Mouse (Mus musculus) right cerebral cortex, postnatal 25 days (tissue): ENCODE data around the gene Cnpy1.

ENCODE experiments used
- DNase-seq: peaks from one replicate; pipeline ENCODE4 v3.0.0; 2022

The Cnpy1 gene

DNA sequence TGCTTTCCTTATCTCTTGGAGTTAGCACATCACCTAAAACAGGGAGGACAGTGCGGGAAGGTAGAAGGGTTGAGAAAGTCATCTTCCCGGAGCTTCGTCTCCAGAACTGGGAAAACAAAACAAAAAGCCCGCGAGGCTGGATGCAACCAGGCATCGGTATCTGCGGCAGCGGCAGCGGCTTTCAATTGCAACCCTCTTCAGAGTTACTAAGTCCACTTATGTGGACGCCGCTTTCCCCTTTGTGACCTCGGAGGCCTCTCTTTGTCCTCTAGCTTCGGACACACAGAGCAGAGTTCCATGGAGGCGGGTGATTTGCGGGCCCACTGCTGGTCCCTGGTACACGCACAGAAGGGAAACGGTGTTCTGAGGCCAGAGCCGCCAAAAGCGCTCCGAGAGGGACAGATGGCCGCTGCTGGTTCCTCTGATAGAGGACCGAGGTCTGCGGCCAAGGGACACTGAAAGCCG is 83.6 kb downstream of the Cnpy1 start:
- DNase-seq: no peak

DNA sequence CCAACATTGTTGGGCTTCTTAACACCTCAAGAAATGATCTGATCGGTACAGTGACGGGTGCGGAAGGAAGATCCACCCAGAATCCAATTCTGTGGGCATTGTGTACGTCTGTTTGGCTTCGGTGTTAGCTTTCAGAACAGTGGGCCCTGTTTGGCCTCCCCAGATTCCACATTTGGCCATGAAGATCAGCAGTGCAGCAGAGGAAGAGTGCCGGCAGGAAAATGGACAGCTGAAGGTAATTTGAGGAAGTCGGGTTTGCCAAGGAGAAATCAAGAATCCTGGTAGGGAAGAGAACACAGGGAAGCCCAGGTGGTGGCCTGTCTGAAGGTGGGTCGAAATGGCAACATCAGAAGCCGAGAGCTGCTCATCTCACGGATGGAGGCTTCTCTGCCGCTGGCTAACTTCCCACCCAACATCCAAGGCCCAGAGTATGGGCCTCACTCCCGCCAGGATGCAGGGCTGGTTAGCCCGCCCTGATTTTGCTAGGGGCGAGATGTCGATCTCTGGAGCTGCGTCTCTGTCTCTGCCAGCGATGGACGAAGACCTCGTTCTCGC is 84.1 kb downstream of the Cnpy1 start:
- DNase-seq: no peak

DNA sequence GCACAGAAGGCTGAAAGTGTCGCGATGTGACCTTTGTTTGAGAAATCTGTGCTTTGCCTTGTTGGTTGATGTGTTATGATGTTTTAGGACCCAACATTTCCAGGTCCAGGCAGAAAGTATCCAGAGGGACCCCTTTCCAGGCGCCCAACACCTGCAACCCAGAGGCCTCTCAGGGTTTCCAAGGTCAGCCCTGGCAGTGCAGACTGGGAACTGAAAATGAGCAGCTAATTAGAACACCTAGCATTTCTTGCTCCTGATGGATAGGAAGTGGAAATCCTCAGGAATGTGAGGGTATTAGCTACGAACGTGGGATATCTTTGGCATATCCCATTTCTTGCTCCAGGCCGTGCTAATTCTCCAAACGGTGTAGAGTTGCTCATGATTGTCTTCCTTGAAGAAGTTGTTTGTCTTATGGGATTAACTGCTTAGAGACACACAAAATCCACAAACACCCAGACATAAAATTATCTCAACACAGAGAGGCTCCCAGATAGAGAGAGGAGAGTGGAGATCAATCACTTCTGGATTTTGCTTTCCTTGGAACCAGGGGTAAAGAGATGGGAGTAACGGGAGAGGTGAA is 85.6 kb downstream of the Cnpy1 start:
- no peak for DNase-seq

DNA sequence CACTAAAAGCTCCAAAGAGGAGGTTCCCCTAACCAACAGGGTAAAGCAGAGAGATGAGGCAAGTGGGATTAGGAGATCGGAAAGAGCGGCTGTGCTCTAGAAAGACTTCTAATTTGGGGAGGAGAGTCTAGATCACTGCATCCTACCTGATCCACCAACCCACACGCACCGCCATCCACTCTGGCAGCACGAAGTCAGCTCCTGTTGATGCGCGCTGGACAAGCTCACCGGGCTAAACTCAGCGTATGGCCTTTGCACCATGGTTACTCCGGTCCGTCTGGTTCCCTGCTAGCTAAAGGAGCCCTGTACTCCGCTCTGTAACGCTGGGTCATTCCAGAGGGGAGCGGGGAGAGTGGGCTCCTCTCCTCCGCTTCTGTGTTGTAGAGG is 86.5 kb downstream of the Cnpy1 start:
- no peak for DNase-seq

DNA sequence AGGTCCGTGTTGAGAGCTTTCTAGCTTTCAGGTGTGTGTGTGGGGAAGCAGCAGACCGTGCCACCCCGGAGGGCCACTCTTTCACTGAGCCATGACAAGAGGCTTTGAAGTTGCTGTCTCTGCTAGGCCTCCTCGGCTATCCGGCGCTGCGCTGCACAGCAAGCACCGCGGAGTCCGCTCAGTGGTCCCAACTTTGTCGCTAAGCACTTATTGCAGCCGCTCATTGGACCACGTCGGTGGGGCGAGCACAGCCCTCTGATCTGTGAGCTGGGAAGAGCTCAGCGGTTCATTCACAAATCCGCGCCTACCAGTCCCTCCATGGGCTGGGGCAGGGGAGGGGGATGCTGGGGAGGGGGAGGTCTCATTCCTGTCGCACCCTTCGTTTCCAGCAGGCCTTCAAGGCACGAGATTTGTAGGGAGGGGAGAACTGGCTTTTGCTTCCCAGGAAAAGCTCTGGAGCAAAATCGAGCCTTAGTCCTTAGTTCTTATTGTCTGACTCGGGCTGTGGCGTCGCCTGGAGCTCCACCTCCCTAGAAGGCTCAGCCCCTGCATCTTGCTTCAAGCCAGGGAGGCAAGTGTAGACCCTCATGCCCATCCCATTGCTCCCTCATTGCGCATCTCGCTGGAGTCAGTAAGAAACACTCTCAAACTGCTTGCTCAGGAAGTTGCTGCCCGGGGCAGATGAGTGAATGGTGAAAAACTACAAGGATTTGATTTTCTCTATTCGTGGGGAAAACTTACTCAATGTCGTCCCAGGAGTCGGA is 87.1 kb downstream of the Cnpy1 start:
- no peak for DNase-seq

DNA sequence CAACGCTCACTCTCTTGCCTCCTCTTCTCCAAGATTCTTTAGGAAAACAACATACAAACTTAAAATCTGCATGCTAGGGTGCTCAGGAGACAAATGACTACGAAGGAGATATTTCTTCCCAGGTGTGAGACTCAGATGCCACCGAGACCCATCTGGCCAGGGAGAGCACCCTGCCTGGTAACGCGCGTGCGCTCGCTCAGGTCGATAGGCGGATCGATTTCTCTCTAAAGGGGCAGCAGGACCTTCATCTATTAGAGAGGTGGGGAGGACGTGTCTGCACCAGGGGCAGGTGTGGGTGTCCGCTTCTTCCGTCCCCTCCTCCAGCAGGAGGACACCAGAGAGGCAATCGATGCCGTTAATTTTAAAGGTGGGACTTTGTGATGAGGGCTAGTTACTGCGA is 87.8 kb downstream of the Cnpy1 start:
- DNase-seq: no peak

DNA sequence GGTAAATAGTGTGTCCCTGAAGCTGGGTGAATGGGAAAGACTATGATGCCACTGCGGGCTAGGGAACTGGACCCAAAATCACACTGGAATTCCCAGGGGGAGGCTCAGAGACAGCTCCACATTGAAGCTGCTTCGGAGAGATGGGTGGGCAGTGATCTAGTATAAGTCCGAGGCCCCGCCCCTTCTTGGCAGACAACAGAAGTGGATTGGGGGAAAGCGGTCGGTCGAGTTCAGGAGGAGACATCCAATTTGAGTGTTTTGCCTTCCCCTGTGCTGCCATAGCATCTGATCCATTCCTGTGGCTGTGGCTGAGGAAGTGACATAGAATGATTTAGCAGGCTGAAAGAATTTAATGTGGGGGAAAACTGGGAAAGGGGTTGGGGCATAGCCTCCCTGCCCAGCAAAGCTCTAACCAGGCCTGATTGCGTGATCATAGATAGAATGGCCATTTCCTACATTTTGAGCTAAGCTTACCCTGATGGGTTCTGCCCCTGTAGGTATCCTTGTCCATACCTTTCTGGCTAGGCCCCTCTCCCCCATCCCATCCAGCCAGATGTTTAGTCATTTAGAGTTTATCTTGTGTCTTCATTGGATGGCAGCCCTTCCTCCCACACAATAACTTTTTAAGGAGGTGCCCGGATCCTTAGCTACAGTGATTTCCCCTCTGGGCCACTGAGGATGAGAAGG is 88.4 kb downstream of the Cnpy1 start:
- no peak for DNase-seq
